Comparison of ENCODE assay signal across 9 mouse cellular contexts in genomic region chr6:120193174-120193573, GRCm38 (mm10).
DNase-seq lines count a peak whose midpoint lies in the region; ATAC-seq and TF ChIP-seq lines count a peak whose summit lies in the region.
"Had no signal": no experiment of that assay in that cellular context is flagged by ENCODE, and none has a peak within 500 bp of the region (broad histone marks: within the 10 kb centered on the region; RNA-seq: fewer than 3 reads in every experiment).

No protein-coding gene starts in this region.

- no peaks in the 10 kb centered on the region for H3K27me3 ChIP-seq in liver, embryonic 14.5 days (ENCODE audit: control insufficient read depth, insufficient read depth, low read length)
- H3K27me3 ChIP-seq: neural tube, embryonic 12.5 days had no signal

- 11% methylated on average over 5 of the region's 5 CpGs for WGBS in liver, embryonic 14.5 days (ENCODE audit: insufficient replicate concordance)

- no peaks in the 10 kb centered on the region for H3K9me3 ChIP-seq in liver, embryonic 14.5 days (ENCODE audit: control insufficient read depth, low read length)
- H3K9me3 ChIP-seq: neural tube, embryonic 12.5 days had no signal

- H3K4me1 ChIP-seq in liver, embryonic 14.5 days (replicated peaks; ENCODE audit: control insufficient read depth in 2 of 2, insufficient read depth in 2 of 2, low read length in 1 of 2): peaks cover 16 to 25% of the 10 kb centered on the region in 2 experiments

- peak; percentile 95 for DNase-seq in CD4-positive, CD25-positive, alpha-beta regulatory T cell, adult 2 months (ENCODE audit: low read depth, low spot score)
- DNase-seq in T-cell, adult 2 months (ENCODE audit: low spot score): peak; percentile 91
- peak; percentile 81 to 83 for DNase-seq in cerebellum, postnatal 36 days
- DNase-seq in gastrocnemius, postnatal 4 days (ENCODE audit: low spot score in 2 of 2): peak; percentile 66 to 82
- peak; percentile 85 to 91 for DNase-seq in kidney, postnatal 25 days
- peak; percentile 71 to 79 (median 76) for DNase-seq in liver, embryonic 14.5 days (ENCODE audit: low read depth in 3 of 3, low spot score in 3 of 3)
- peak; percentile 26 for DNase-seq in retina, adult 2 months (ENCODE audit: low read depth, low spot score)
- DNase-seq in thymus, postnatal 36 days: peak; percentile 85 to 86

- no peak overlapping the region for H3K4me3 ChIP-seq in liver, embryonic 14.5 days (ENCODE audit: insufficient read depth in 1 of 2, low read depth in 2 of 2, low read length in 2 of 2)
- H3K4me3 ChIP-seq: neural tube, embryonic 12.5 days had no signal

- no peaks in the 10 kb centered on the region for H3K36me3 ChIP-seq in liver, embryonic 14.5 days (replicated peaks; ENCODE audit: control insufficient read depth, insufficient read depth, low read depth)
- H3K36me3 ChIP-seq: neural tube, embryonic 12.5 days had no signal

- no peak overlapping the region; the same call in 1 of the 2 replicates for H3K9ac ChIP-seq in liver, embryonic 14.5 days (replicated peaks)
- H3K9ac ChIP-seq: neural tube, embryonic 12.5 days had no signal

- H3K4me2 ChIP-seq in liver, embryonic 14.5 days (ENCODE audit: low read depth): peak overlapping the region; percentile 31; the same call in 1 of the 2 replicates
- H3K4me2 ChIP-seq: neural tube, embryonic 12.5 days had no signal

- peak overlapping the region; percentile 14; the same call in 1 of the 2 replicates for H3K27ac ChIP-seq in liver, embryonic 14.5 days
- H3K27ac ChIP-seq: neural tube, embryonic 12.5 days had no signal

- TF ChIP-seq CTCF in liver, embryonic 14.5 days (IDR thresholded peaks at IDR 0.05; ENCODE audit: low read depth): peak; percentile 97

- peak; percentile 48 for ATAC-seq in liver, embryonic 14.5 days (ENCODE audit: insufficient read depth)

- peak; percentile 36; the same call in 1 of the 2 replicates for TF ChIP-seq EP300 in liver, embryonic 14.5 days (IDR thresholded peaks at IDR 0.05; ENCODE audit: low read depth)

Comparison
In these comparisons a context has a peak if more than half of its experiments do, and no peak if none do; other contexts are left out.
1. DNase-seq: peak in every context shown above with its lines; median percentile 95 in CD4-positive, CD25-positive, alpha-beta regulatory T cell, adult 2 months; 91 in T-cell, adult 2 months; 88 in kidney, postnatal 25 days; 86 in thymus, postnatal 36 days; 82 in cerebellum, postnatal 36 days; 76 in liver, embryonic 14.5 days; 74 in gastrocnemius, postnatal 4 days; 26 in retina, adult 2 months.